Mouse (Mus musculus) macrophage (primary cell): Measurements from ENCODE around the gene Cep170. TPM values are rescaled to one million over a fixed set of nuclear protein-coding genes. Genes with fewer than 3 reads are reported as not detected.
"Not testable (repeated sequence)": the region's sequence is repeated elsewhere in the genome, so short reads cannot be mapped to it uniquely, and the experiment has no call there.

Source experiments
- H3K27ac ChIP-seq: fragments of 350-480 bp; formaldehyde crosslinking; 2 replicates; pipeline ENCODE4 v1.9.0; 2021
- H3K36me3 ChIP-seq: fragments of 350-480 bp; formaldehyde crosslinking; 2 replicates; pipeline ENCODE4 v1.9.0; 2021; ENCODE audit errors: inconsistent target
- H3K4me3 ChIP-seq: fragments of 350-480 bp; formaldehyde crosslinking; 2 replicates; pipeline ENCODE4 v1.9.0; 2021; ENCODE audit errors: inconsistent target
- H3K79me2 ChIP-seq: fragments of 350-480 bp; formaldehyde crosslinking; 2 replicates; pipeline ENCODE4 v1.9.0; 2021; ENCODE audit errors: inconsistent target
- WGBS: methylation state at CpG from one replicate; pipeline ENCODE4 v1.1.7; 2026; ENCODE audit warnings: inconsistent platforms; ENCODE audit not compliant: missing documents; 5-methylcytosine and 5-hydroxymethylcytosine counted together
- polyA plus RNA-seq: library from polyadenylated mRNA; stranded (reverse); fragments of 250-400 nt; gene quantifications from 3 replicates; pipeline ENCODE4 v1.2.4, GENCODE M21; 2018; ENCODE audit warnings: inconsistent platforms
- total RNA-seq, 78 experiments: library from RNA; depleted of rRNA; stranded (reverse); fragments of 250-400 nt; gene quantifications; 1 replicate in 9 of 78; 2 replicates in 24 of 78; 3 replicates in 43 of 78; 4 replicates in 2 of 78; pipeline ENCODE4 v1.2.4; 2018; ENCODE audit warnings: inconsistent platforms in 56 of 78

Cep170 gene
- total RNA-seq (2018; cell fraction: chromatin; rRNA removed), result 100 to 1,000 TPM in 21 of 26 experiments, 10 to 100 TPM in 5; 50.2 to 314 (median 236) TPM
- total RNA-seq (2018; cell fraction: cytosol; rRNA removed), result 10 to 100 TPM; 26.3 to 74.1 (median 57.0) TPM
- 100 to 1,000 TPM in 22 of 26 experiments, 10 to 100 TPM in 4; 47.9 to 313 (median 152) TPM for total RNA-seq (2018; cell fraction: nucleus; rRNA removed)
- polyA plus RNA-seq, result 31.7 to 45.2 TPM (median 34.6 TPM) in 3 replicates

GRCm38 (mm10) chr1:176814036-176814420 is at the start of gene Cep170:
TSS of gene Cep170 (minus strand) at chr1:176814067.
- WGBS, result 0% methylated on average over 19 of the region's 28 CpGs
- Histone ChIP-seq H3K4me3 (peak within 1 kb of the TSS; percentile 87), H3K27ac (peak within 1 kb of the TSS; percentile 91), H3K36me3 (no peaks in the 10 kb centered on the region), H3K79me2 (peaks cover 85% of the 10 kb centered on the region)

GRCm38 (mm10) chr1:176861981-176862644 is 48.2 kb upstream of the Cep170 start:
- no peaks in the 10 kb centered on the region for H3K36me3 ChIP-seq
- no peaks in the 10 kb centered on the region for H3K79me2 ChIP-seq
- no peak overlapping the region for H3K27ac ChIP-seq
- H3K4me3 ChIP-seq, result no peak overlapping the region
- WGBS, result 64% methylated on average over 9 of the region's 9 CpGs

GRCm38 (mm10) chr1:176852813-176853590 is 39.1 kb upstream of the Cep170 start:
- Histone ChIP-seq H3K36me3 (peaks cover 9% of the 10 kb centered on the region; the same call in 1 of the 2 replicates), H3K4me3 (no peak overlapping the region), H3K79me2 (no peaks in the 10 kb centered on the region), H3K27ac (peak overlapping the region; percentile 52)
- WGBS, result 32% methylated on average over 9 of the region's 9 CpGs

GRCm38 (mm10) chr1:176851401-176851800 is 37.5 kb upstream of the Cep170 start:
- WGBS, result 98% methylated on average over 7 of the region's 7 CpGs
- peaks cover 13% of the 10 kb centered on the region; the same call in 1 of the 2 replicates for H3K36me3 ChIP-seq
- H3K79me2 ChIP-seq, result no peaks in the 10 kb centered on the region
- H3K4me3 ChIP-seq, result no peak overlapping the region
- H3K27ac ChIP-seq, result no peak overlapping the region

- no peak overlapping the region for H3K4me3 ChIP-seq
- peaks cover 11% of the 10 kb centered on the region; the same call in 1 of the 2 replicates for H3K36me3 ChIP-seq
- no peaks in the 10 kb centered on the region for H3K79me2 ChIP-seq
- 95% methylated on average over 2 of the region's 2 CpGs for WGBS
- H3K27ac ChIP-seq, result no peak overlapping the region
Observed at GRCm38 (mm10) chr1:176849377-176849776, 35.5 kb upstream of the Cep170 start.

GRCm38 (mm10) chr1:176848613-176849290 is 34.9 kb upstream of the Cep170 start:
- Histone ChIP-seq H3K27ac (no peak overlapping the region), H3K79me2 (no peaks in the 10 kb centered on the region), H3K36me3 (peaks cover 16% of the 10 kb centered on the region; the same call in 1 of the 2 replicates), H3K4me3 (no peak overlapping the region)
- 94% methylated on average over 10 of the region's 11 CpGs for whole genome bisulfite sequencing

GRCm38 (mm10) chr1:176847118-176847859 is 33.4 kb upstream of the Cep170 start:
- Histone ChIP-seq H3K4me3 (no peak overlapping the region), H3K27ac (no peak overlapping the region), H3K36me3 (peaks cover 16% of the 10 kb centered on the region; the same call in 1 of the 2 replicates), H3K79me2 (no peaks in the 10 kb centered on the region)
- 82% methylated on average over 10 of the region's 10 CpGs for WGBS

GRCm38 (mm10) chr1:176845082-176845977 is 31.5 kb upstream of the Cep170 start:
- Histone ChIP-seq H3K27ac (no peak overlapping the region), H3K4me3 (no peak overlapping the region), H3K79me2 (no peaks in the 10 kb centered on the region), H3K36me3 (peaks cover 29% of the 10 kb centered on the region; the same call in 1 of the 2 replicates)
- 84% methylated on average over 17 of the region's 17 CpGs for WGBS

DNA sequence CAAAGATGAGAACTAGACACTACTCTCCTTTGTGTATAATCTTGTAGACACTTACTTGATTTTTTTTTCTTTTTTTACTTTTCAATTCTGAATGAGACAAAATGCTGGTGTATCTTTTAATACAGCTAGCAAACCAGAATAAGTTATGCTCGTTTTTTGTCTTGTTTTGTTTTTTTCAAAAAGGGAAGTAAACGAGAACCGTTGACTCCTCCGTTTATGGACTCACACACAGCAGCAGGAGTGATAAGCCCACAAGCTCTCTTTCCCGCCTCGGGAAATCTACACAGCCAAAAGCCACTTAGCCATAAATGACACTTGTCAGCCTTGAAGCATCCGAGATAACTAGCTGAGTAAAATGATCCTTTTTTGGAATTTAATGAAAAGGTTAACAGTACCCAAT is 22.7 kb upstream of the Cep170 start:
- 15% methylated on average over 7 of the region's 7 CpGs for WGBS
- H3K4me3 ChIP-seq, result not testable (repeated sequence)

GRCm38 (mm10) chr1:176835501-176836294 is 21.8 kb upstream of the Cep170 start:
- H3K79me2 ChIP-seq, result peaks cover 48% of the 10 kb centered on the region
- H3K36me3 ChIP-seq, result peaks cover 13% of the 10 kb centered on the region; the same call in 1 of the 2 replicates
- peak overlapping the region; percentile 53 for H3K4me3 ChIP-seq
- 11% methylated on average over 32 of the region's 41 CpGs for WGBS
- H3K27ac ChIP-seq, result peak overlapping the region; percentile 84

More for the DNA sequence above, 22.7 kb upstream of the Cep170 start:
- peaks cover 19% of the 10 kb centered on the region; the same call in 1 of the 2 replicates for H3K36me3 ChIP-seq
- H3K27ac ChIP-seq, result peak overlapping the region; percentile 28
- peaks cover 39% of the 10 kb centered on the region for H3K79me2 ChIP-seq

DNA sequence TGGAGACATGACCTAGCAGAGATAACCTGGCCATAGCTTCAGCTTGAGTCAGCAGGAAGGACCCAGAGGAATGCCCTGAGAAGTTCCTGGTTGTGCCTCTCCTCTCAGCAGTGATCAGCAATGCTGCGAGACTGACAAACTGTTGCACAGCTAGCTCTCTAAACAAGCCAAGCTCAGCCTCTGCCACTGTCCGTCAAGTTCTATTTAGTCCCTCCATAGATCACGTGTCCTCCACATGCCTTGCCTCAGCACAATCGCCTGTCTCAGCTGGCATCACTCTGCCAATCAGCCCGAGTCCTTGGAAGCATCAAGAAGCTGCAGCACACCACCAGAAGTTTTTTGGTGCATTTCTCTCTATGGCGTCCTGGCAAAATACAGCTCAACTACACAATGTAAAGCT is 21.0 kb upstream of the Cep170 start:
- H3K79me2 ChIP-seq, result peaks cover 56% of the 10 kb centered on the region
- WGBS, result 39% methylated on average over 6 of the region's 6 CpGs
- H3K4me3 ChIP-seq, result peak overlapping the region; percentile 53
- peak overlapping the region; percentile 84 for H3K27ac ChIP-seq
- peaks cover 5% of the 10 kb centered on the region; the same call in 1 of the 2 replicates for H3K36me3 ChIP-seq

GRCm38 (mm10) chr1:176833948-176834347 is 20.1 kb upstream of the Cep170 start:
- peak overlapping the region; percentile 84 for H3K27ac ChIP-seq
- H3K79me2 ChIP-seq, result peaks cover 65% of the 10 kb centered on the region
- H3K4me3 ChIP-seq, result peak overlapping the region; percentile 53
- 41% methylated on average over 3 of the region's 3 CpGs for WGBS
- peaks cover 3% of the 10 kb centered on the region; the same call in 1 of the 2 replicates for H3K36me3 ChIP-seq
